Mouse (Mus musculus) right cerebral cortex, adult 2 months (tissue): Measurements from ENCODE around the gene Syne4.

Experiments used
- DNase-seq, 2 experiments: peaks; one replicate each; pipeline ENCODE4 v3.0.0; 2021 to 2022; ENCODE audit warnings: low spot score in 2 of 2

The Syne4 gene

DNA sequence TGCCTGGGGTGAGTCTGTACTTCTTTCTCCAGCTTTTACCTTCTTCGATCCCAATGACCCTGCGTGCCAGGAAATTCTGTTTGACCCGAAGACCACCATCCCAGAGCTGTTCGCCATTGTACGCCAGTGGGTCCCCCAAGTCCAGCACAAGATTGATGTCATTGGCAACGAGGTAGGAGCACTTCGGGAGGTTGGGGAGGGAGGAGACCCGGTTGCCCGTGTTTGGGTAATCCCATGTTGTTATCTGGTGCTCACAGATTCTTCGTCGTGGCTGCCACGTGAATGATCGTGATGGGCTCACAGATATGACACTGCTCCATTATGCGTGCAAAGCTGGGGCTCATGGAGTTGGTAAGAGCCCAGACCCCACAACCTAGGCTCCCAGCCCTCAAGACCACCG lies 17.8 kb upstream of the Syne4 start:
- no peak for DNase-seq

DNA sequence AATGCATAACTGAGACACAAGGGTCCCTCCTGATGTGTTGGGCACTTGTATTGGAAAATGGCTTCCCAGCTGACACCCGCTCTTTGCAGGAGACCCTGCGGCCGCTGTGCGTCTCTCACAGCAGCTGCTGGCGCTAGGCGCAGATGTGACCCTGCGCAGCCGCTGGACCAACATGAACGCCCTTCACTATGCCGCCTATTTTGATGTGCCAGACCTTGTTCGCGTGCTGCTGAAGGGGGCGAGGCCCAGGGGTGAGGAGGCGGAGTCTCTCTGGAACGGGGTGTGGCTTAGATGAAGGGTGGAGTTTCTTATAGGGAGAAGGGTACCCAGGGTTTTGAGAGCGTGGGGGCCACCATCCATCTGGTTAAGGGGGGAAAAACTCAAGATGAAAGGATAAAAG lies 17.3 kb upstream of the Syne4 start:
- DNase-seq = no peak

DNA sequence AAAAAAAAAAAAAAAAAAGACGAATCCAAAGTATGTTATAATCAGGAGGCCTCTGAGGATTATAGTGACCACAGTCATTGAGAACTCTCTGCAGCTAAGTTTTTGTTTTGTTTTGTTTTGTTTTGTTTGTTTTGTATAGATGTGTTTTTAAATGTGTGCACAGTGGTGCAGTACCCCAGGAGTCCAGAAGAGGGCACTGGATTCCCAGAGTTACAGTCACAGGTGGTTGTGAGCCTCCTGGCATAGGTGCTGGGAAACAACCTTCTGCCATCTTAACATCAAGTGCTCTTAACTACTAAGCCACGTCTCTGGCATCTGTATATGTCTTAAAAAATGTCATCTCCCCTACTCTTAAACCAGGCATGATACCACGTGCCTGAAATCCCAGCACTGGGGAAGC lies 13.7 kb upstream of the Syne4 start:
- DNase-seq = no peak

DNA sequence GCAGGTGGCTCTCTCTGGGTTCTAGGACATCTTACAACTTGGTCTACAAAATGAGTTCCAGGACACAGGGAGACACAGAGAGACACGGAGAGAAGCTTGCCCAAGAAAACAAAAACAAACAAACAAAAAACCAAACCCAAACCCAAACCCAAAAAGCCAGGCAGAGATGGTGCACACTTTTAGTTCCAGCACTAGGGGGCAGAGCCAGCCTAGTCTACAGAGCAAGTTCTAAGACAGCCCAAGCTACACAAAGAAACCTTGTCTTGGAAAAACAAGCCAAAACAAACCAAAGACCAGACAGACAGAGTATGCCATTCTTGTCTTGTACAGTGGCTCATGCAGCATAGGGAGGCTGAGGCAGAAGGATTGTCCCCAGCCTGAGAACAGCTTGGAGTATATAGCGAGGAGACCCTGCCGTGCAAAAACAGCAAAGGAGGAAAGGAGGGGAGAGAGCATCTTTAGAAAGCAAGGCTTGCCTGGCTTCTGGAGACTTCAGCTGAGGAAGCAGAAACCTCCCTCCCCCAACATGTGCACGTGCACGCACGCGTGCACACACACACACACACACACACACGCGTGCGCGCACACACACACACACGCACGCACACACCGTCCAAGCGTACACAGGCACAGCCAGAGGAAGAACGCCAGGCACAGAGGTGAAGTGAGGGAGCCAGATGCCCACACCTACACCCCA lies 8.4 kb upstream of the Syne4 start:
- no peak for DNase-seq

DNA sequence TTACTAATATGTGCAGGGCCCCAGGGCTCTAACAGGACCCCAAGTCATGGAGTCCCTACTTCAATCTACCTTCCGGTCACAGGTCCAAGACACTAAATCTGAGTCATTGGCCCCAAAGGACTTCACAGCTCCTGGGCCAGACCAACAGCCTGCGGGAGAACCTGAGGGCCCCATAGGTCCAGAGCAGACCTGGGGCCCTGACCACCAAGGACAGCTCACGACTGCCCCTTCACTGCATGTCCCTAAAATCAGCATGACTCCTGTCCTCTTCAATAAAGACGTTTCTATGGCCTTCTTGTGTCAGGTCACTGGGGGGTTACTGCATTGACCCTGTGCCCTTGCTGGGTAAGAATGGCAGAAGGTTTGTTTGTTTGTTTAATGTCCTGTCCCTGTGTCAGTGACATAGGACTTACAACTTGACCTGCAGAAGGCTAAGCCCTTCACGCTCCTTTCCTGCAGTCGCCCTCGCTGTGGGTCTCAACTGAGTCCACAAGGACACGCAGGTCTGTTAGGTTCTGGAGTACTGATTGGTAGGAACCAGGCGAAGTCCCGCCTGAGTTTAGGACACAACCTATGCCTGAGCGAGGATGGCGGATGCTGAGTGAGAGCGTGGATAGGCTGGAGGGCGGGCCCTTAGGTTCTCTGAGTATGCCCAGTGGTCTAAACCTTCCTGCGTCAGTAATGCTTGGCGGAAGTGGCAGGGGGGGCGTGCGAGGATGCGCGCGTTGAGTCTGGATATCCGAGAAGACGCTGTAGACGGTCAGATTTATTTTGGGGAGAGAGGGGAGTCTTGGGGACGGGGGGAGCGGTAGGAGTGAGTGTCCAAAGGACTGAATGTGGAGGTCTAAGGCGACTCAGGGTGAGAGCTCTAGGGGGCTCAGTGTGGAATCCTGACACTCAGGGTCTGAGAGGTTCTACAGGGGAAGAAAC lies 6.3 kb upstream of the Syne4 start, which contains the start of gene Alkbh6:
Gene Alkbh6 (plus strand): TSS at position 642 of the 930 bp plus-strand sequence.
- DNase-seq = peak; percentile 97

DNA sequence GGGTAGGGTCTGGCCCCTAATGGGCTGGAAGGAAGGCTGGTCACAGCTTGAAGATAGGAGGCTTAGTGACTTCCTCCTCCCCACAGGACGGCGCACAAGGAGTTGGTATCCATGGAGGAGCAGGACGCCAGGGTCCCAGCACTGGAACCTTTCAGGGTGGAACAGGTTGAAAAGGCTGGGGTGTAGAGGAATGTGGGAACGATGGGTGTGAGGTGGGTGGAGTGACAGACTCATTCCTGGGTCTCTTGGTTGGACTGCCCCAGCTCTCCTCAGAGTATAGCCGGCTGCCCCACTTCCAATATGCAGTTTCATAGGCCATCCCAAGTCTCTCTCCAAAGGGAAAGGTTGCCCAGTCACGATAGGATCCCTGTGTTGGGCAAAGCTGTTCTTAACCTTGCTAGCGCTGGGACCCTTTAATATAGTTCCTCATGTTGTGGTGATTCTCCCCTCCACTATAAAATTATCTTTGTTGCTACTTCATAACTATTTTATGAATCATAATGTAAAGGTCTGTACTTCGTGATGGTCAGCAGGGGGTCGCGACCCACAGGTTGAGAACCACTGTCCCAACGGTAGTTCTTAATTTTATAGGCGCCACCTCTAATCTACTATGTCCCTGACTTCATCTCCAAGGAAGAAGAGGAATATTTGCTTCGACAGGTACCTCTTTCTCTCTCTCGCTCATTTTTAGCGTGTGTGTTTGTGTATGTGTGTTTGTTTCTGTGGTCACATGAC lies 5.0 kb upstream of the Syne4 start:
- no peak for DNase-seq

DNA sequence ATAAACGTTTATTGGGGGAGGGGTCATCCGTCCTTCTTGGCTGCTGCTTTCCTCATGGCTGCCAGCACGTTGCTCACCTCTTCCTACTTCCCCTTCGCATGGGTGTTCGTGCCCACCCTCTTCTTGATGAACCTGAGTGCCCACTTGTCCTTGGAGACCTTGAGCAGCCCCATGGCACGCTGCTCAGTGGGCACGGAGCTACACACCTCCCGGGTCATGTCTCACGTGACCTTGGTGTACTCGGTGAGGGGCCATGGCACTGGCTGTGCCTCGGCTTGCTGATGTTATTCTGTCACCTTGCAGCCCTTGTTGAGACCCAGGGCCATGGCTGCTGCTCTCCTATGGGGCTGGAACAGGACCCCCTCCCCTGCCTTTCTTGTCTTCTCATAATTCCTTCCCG lies 4.5 kb upstream of the Syne4 start:
- DNase-seq = no peak

DNA sequence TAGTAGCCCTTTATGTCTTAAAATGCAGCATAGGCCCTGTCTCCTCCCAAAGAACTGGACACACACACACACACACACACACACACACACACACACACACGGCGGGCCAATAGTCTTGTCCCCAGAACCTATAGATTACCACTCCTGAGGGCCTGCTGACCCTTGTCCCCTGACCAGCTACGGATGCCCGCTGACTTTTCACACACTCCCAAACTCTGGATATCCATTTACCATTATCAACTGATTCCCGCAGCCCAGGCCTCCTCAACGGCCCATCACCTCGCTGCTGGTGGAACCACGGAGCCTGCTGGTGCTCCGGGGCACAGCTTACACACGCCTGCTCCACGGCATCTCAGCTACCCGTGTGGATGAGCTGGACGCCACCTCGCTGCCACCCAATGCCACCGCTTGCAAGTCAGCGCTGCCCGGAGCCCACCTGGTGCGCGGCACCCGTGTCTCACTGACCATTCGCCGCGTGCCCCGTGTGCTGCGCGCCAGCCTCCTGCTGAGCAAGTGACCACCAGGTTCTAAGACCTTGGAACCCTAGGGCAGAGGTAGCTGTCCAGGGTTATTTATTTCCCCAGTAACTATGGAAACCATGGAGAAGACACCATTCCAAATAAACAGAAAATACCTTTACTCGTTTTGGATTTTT lies 814 bp upstream of the Syne4 start:
- no peak for DNase-seq

DNA sequence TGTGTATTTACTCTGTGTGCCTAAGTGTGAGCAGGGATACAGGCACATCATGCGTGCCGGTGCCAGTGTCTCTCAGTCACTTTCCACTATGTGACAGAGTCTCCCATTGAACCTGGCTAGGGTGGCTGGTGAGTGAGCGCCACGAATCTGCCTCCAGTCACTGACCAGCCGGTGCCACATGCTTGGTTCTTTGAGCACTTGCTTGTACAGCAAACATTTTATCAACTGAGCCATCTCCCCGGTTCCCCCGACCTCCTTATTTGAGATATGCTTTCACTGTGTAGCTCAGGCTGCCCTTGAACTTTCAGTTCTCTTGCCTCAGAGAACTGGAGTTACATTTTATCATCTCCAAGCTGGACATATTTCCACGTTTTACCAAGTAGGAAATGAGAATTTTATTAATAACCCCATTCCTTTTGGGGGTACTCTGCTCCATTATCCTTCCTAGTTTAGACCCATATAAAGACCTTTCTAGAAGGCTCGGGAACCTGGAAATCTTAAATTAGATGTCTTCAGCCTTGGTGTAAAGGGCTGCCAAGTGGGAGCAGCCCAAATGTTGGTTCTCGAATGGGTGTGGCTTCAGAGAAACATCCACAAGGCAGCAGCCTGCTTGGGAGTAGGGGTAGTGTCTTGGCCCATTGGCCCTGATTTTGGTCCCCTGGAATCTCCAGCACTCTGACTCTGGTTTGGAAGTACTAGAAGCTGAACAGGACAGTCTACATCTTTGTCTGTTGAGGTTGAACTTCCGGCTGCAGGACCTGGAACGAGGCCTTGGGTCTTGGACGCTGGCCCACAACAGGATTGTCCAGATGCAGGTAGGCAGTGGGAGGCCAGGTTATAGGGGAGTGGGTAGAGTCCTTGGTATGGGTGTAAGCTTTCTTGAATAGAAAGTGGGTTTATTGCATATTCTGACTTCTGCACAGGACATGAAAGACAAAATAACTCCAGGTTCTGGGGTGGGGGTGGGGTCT lies 1.2 kb downstream of the Syne4 start:
- DNase-seq = no peak

DNA sequence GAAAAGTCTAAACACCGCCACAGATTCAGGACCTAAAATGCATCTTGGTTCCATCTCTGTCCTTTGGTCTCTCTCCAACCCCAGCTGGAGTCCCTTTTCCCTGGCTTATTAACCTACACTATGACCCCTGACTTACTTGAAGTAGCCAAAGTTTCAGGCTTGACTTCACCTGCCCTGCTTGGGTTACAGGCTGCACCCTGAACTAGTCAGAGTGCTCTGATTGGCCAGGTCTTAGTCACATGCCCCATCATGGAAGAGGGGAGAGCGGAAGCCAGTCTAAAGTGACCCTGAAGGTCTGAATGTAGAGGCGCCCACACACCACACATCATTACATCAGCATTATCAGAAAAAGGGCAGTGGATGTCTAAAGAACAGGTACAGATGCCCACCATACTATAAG lies 3.5 kb downstream of the Syne4 start:
- no peak for DNase-seq

DNA sequence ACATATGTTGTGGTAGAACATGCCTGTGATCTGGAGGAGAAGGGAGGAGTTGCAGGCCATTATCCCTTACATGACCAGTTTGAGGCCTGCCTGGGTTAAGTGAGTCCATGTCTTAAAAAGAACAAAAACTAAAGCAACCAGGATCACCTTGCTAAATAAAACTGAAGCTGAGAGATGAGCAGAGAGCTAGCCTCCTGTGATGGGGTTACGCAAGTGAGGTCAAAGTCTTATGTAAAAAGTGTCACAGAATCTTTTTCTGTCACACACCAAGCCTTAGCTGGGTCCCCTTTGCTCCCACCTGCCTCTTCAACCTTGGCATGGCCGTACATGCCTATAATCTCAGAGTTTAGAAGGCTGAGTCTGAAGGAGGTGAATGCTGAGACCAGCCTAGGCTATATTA lies 6.3 kb downstream of the Syne4 start:
- DNase-seq = no peak

DNA sequence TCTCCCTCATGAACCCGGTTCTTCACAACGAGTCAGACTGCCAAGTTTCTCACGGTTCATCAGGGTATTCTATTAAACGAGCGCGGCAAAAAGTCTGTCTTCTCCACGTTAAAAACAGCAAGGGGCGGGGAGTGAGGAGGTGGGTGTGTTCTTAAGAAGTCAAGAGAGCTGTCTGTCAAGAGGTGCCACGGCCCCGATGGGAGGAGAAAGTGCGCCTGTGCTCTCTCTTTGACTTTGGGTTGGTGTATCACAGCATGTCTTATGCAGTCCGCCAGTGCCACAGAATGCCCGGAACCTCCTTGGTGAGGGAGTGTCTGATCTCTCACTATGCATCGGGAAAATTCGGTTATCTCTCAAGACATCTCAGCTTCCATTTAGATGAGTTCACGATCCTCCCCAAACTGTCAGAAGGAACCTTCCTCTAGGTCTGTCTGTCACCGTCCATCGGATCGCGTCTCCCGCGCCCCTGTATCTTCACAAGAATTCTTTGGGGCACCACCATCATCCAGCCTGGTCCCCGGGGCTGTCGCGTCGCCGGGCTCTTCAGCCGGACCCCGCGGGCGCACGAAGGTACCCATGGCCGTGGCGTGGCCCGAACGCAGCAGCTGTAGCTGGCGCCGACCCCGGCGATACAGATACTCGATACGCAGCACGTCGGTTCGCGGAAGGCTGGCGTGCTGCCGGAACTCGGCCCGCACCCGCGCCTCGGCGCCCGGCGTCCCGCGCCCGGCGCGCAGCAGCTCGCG lies 7.1 kb downstream of the Syne4 start, which contains the start of gene E130208F15Rik:
Gene E130208F15Rik (plus strand): TSS at position 202 of the 746 bp plus-strand sequence.
- DNase-seq = peak; percentile 75 to 80

- DNase-seq = peak; percentile 97
Observed at GRCm38 (mm10) chr7:30322285-30322667, 7.7 kb downstream of the Syne4 start.

DNA sequence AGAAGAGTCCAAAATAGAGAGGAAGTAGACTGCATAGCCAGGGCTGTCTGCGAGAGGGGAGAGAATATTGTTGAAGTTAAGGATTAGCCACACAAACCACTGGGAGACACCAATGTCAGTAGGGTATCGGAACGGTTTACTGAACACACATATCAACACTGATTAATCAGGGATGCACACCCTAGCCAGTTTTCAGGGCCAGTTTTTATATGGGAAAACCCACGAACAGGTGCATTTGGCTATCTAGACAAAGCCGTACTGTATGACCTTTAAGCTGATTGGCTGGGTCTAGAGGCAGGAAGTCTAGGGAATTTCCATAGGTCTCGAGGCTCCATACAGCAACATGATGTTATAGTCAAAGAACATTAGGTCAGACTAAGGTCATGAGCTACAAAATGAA lies 8.3 kb downstream of the Syne4 start:
- no peak for DNase-seq

- no peak for DNase-seq
Observed at GRCm38 (mm10) chr7:30323795-30324194, 9.2 kb downstream of the Syne4 start, which contains the start of gene Sdhaf1. Gene Sdhaf1, minus strand, starts transcription at chr7:30323895.

- peak; percentile 71 to 73 for DNase-seq
Observed at GRCm38 (mm10) chr7:30324300-30324944, 9.8 kb downstream of the Syne4 start.

- no peak for DNase-seq
Observed at GRCm38 (mm10) chr7:30325364-30325763, 10.8 kb downstream of the Syne4 start.

GRCm38 (mm10) chr7:30326427-30326826 lies 11.8 kb downstream of the Syne4 start:
- no peak for DNase-seq

- peak in 1 of 2 experiments; percentile 35 for DNase-seq
Observed at GRCm38 (mm10) chr7:30327140-30327539, 12.5 kb downstream of the Syne4 start.
